In the genomic region with DNA sequence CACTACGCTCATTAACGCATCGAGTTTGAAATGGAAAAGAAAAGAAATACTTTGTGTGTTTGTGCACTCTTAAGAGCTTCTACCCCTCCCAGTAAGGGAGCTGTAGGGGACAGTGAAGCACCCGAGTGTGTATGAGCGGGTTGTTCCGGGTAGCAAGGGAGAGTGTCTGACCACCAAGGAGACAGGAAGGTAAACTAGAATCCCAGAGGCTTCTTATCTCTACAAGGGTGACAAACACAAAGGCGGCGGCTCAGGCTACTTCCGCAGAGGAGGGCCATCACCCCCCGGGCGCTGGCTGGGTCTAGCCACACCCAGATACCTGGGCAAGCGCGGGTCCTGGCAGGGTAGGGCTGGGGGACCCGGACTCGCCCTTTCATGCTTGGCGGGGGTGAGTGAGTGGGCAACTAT, we compare ENCODE assay signal across 8 mouse cellular contexts. TPM values are rescaled to one million over a fixed set of nuclear protein-coding genes. Genes with fewer than 3 reads are reported as not detected.
DNase-seq lines count a peak whose midpoint lies in the region; ATAC-seq and TF ChIP-seq lines count a peak whose summit lies in the region.

No protein-coding gene starts in this region.

- H3K36me3 ChIP-seq in heart, embryonic 10.5 days: no peaks in the 10 kb centered on the region
- no peaks in the 10 kb centered on the region for H3K36me3 ChIP-seq in limb, embryonic 15.5 days

- DNase-seq in heart, embryonic 10.5 days (ENCODE audit: low spot score): peak; percentile 92
- no peak for DNase-seq in heart, postnatal 36 days
- no peak for DNase-seq in adrenal gland, postnatal 36 days
- no peak for DNase-seq in spleen, postnatal 10 days (ENCODE audit: low spot score in 2 of 2)

- no peak for TF ChIP-seq CTCF in olfactory bulb, adult 2 months (IDR thresholded peaks at IDR 0.05; ENCODE audit: insufficient read depth, low read depth, low read length)

- peaks cover 18% of the 10 kb centered on the region for H3K4me1 ChIP-seq in heart, embryonic 10.5 days
- peaks cover 18% of the 10 kb centered on the region; the same call in 1 of the 2 replicates for H3K4me1 ChIP-seq in limb, embryonic 15.5 days
- peaks cover 11% of the 10 kb centered on the region for H3K4me1 ChIP-seq in olfactory bulb, adult 2 months (ENCODE audit: control insufficient read depth, insufficient read depth, low read length)

- 0% methylated on average over 16 of the region's 16 CpGs for WGBS in heart, embryonic 10.5 days
- under 1% methylated on average over 16 of the region's 16 CpGs for WGBS in limb, embryonic 15.5 days
- WGBS in olfactory bulb, adult 2 months: 0% methylated on average over 16 of the region's 16 CpGs

- H3K9me3 ChIP-seq in heart, embryonic 10.5 days: no peaks in the 10 kb centered on the region
- no peaks in the 10 kb centered on the region for H3K9me3 ChIP-seq in limb, embryonic 15.5 days

- TF ChIP-seq POLR2A in olfactory bulb, adult 2 months (IDR thresholded peaks at IDR 0.05; ENCODE audit: insufficient read depth, low read depth, low read length): no peak

- peak overlapping the region; percentile 99 for H3K4me2 ChIP-seq in limb, embryonic 15.5 days

- H3K27me3 ChIP-seq in heart, embryonic 10.5 days (ENCODE audit: insufficient read depth, poor library complexity, severe bottlenecking): no peaks in the 10 kb centered on the region; the same call in 1 of the 2 replicates
- H3K27me3 ChIP-seq in limb, embryonic 15.5 days: no peaks in the 10 kb centered on the region

- H3K9ac ChIP-seq in limb, embryonic 15.5 days: peak overlapping the region; percentile 45

- ATAC-seq in CD4-positive, CD25-positive, alpha-beta regulatory T cell, adult 4 months: peak; percentile 76
- ATAC-seq in erythroid progenitor cell, adult 5-6 weeks (replicated peaks; ENCODE audit: low FRiP score, poor library complexity, severe bottlenecking): peak; percentile 76
- peak; percentile 65; the same call in 1 of the 2 replicates for ATAC-seq in limb, embryonic 15.5 days (ENCODE audit: insufficient number of reproducible peaks, low FRiP score, low TSS enrichment, low read depth)

- intact Hi-C loops in heart, postnatal 36 days (cut with DNase I): loop anchor here (2.0 kb wide), 2 partner anchors 56 to 64 kb away; a partner anchor contains a TSS

- H3K27ac ChIP-seq in heart, embryonic 10.5 days: peak overlapping the region; percentile 95
- H3K27ac ChIP-seq in limb, embryonic 15.5 days: peak overlapping the region; percentile 90
- peak overlapping the region; percentile 49 for H3K27ac ChIP-seq in olfactory bulb, adult 2 months (ENCODE audit: insufficient read depth, low read depth, low read length)

- H3K4me3 ChIP-seq in heart, embryonic 10.5 days: peak overlapping the region; percentile 71
- peak overlapping the region; percentile 67 for H3K4me3 ChIP-seq in limb, embryonic 15.5 days
- peak overlapping the region; percentile 63 for H3K4me3 ChIP-seq in olfactory bulb, adult 2 months (ENCODE audit: insufficient read depth, low read depth, low read length)

RNA-seq across cellular contexts. Expression of a gene that starts 56.7 kb away (rescaled TPM):
- polyA plus RNA-seq in heart, embryonic 10.5 days (2016; fragmentation: Nextera tagmentation; extraction: Ambion mirVana): 461 and 481 TPM in 2 replicates
- 100 to 1,000 TPM; 115 to 118 TPM for total RNA-seq in heart, postnatal 36 days (2021)
- 100 to 1,000 TPM; 269 to 371 TPM for polyA plus RNA-seq in CD4-positive, CD25-positive, alpha-beta regulatory T cell, adult 4 months (2017; shearing (Covaris generic))
- 65.4 and 79.6 TPM in 2 replicates for total RNA-seq in erythroid progenitor cell, adult 5-6 weeks (2015; ENCODE audit: low replicate concordance)
- total RNA-seq in erythroid progenitor cell, adult 5-6 weeks (2017; ENCODE audit: low replicate concordance): 52.0 and 67.4 TPM in 2 replicates
- polyA plus RNA-seq in limb, embryonic 15.5 days (2015; fragmentation: Nextera tagmentation; extraction: Ambion mirVana): 407 and 454 TPM in 2 replicates
- not detected in 2 replicates for polyA plus RNA-seq in olfactory bulb, adult 2 months (2012; ENCODE audit: insufficient read depth, insufficient read length, low replicate concordance, missing spikeins)
- 100 to 1,000 TPM; 147 to 151 TPM for total RNA-seq in adrenal gland, postnatal 36 days (2021)

Comparison
In these comparisons a context has a peak if more than half of its experiments do, and no peak if none do; other contexts are left out.
1. RNA of a gene that starts 56.7 kb away (polyA plus RNA-seq): 461 to 481 TPM in heart, embryonic 10.5 days, 407 to 454 TPM in limb, embryonic 15.5 days and 269 to 371 TPM in CD4-positive, CD25-positive, alpha-beta regulatory T cell, adult 4 months; not detected in olfactory bulb, adult 2 months; every median in the first group is over 100 times any median in the second.
2. Peak in every context shown above with its lines, with median percentiles within 50 percentile points of each other: H3K27ac ChIP-seq, H3K4me3 ChIP-seq and ATAC-seq.